Mouse (Mus musculus) lung, embryonic 16.5 days (tissue): ENCODE results near the gene Slc22a4. TPM values are rescaled to one million over a fixed set of nuclear protein-coding genes. Genes with fewer than 3 reads are reported as not detected.

Experiments
- ATAC-seq: fragments of 200-750 bp; cut with Nextera tagmentation; 2 replicates; pipeline ENCODE4 v1.8.0; 2017; ENCODE audit warnings: low read depth, mild to moderate bottlenecking, moderate library complexity
- H3K27ac ChIP-seq: fragments of 300-500 bp; sonication (generic); 2 replicates; pipeline ENCODE4 v1.5.1; 2014; ENCODE audit warnings: mild to moderate bottlenecking, control low read depth, low read length
- H3K27me3 ChIP-seq: fragments of 300-500 bp; sonication (generic); 2 replicates; pipeline ENCODE4 v1.6.1; 2014; ENCODE audit warnings: low read depth, low read length, mixed read lengths; ENCODE audit not compliant: control insufficient read depth, insufficient read depth
- H3K36me3 ChIP-seq: fragments of 300-500 bp; sonication (generic); 2 replicates; pipeline ENCODE4 v1.6.1; 2014; ENCODE audit warnings: low read length; ENCODE audit not compliant: control insufficient read depth, insufficient read depth
- H3K4me1 ChIP-seq: fragments of 300-500 bp; sonication (generic); replicated peaks from 2 replicates; pipeline ENCODE4 v1.6.1; 2014; ENCODE audit warnings: low read length, mixed read lengths; ENCODE audit not compliant: control insufficient read depth, insufficient read depth
- H3K4me2 ChIP-seq: fragments of 300-500 bp; sonication (generic); 2 replicates; pipeline ENCODE4 v1.6.1; 2014; ENCODE audit warnings: low read depth, low read length, control low read depth
- H3K4me3 ChIP-seq: fragments of 300-500 bp; sonication (generic); 2 replicates; pipeline ENCODE4 v1.5.1; 2014; ENCODE audit warnings: mild to moderate bottlenecking, low read length, control low read depth
- H3K9ac ChIP-seq: fragments of 300-500 bp; sonication (generic); 2 replicates; pipeline ENCODE4 v1.6.1; 2014; ENCODE audit warnings: low read length, control low read depth
- H3K9me3 ChIP-seq: fragments of 300-500 bp; sonication (generic); 2 replicates; pipeline ENCODE4 v1.6.1; 2016; ENCODE audit warnings: low read length; ENCODE audit not compliant: control insufficient read depth
- WGBS: fragments of 180-500 bp; shearing (Covaris S2); extraction: QIAGEN DNeasy Blood & Tissue Kit; methylation state at CpG from one replicate; pipeline ENCODE4 v1.1.7; 2014; 5-methylcytosine and 5-hydroxymethylcytosine counted together
- polyA plus RNA-seq: library from polyadenylated mRNA; unstranded; fragments of >200 nt; fragmentation: Nextera tagmentation; extraction: Ambion mirVana; gene quantifications from 2 replicates; pipeline ENCODE4 v1.2.1, GENCODE M21; 2015

The Slc22a4 gene
- polyA plus RNA-seq, 1 experiment from 2014 or later, result 0.63 TPM

GRCm38 (mm10) chr11:54066400-54066799, 38.5 kb upstream of the Slc22a4 start:
- Histone ChIP-seq H3K4me1 (peaks cover 28% of the 10 kb centered on the region), H3K9ac (no peak overlapping the region), H3K4me2 (no peak overlapping the region), H3K27ac (no peak overlapping the region), H3K27me3 (peaks cover 5% of the 10 kb centered on the region; the same call in 1 of the 2 replicates), H3K36me3 (no peaks in the 10 kb centered on the region), H3K9me3 (no peaks in the 10 kb centered on the region), H3K4me3 (no peak overlapping the region)
- no peak for ATAC-seq
- WGBS, result 62% methylated on average over 5 of the region's 5 CpGs

- peaks cover 28% of the 10 kb centered on the region for H3K4me1 ChIP-seq
- peaks cover 5% of the 10 kb centered on the region; the same call in 1 of the 2 replicates for H3K27me3 ChIP-seq
- ATAC-seq, result no peak
Measured at GRCm38 (mm10) chr11:54065915-54066178, 38.0 kb upstream of the Slc22a4 start.

GRCm38 (mm10) chr11:54065106-54065914, 37.4 kb upstream of the Slc22a4 start:
- H3K27me3 ChIP-seq, result peaks cover 5% of the 10 kb centered on the region; the same call in 1 of the 2 replicates
- H3K4me2 ChIP-seq, result no peak overlapping the region
- no peak overlapping the region for H3K9ac ChIP-seq
- H3K4me3 ChIP-seq, result no peak overlapping the region
- no peak overlapping the region for H3K27ac ChIP-seq
- WGBS, result 76% methylated on average over 12 of the region's 12 CpGs
- H3K9me3 ChIP-seq, result no peaks in the 10 kb centered on the region
- no peak for ATAC-seq
- peaks cover 32% of the 10 kb centered on the region for H3K4me1 ChIP-seq
- H3K36me3 ChIP-seq, result no peaks in the 10 kb centered on the region

More at GRCm38 (mm10) chr11:54065915-54066178, 38.0 kb upstream of the Slc22a4 start:
- Histone ChIP-seq H3K9ac (no peak overlapping the region), H3K4me2 (no peak overlapping the region), H3K9me3 (no peaks in the 10 kb centered on the region), H3K27ac (no peak overlapping the region), H3K4me3 (no peak overlapping the region), H3K36me3 (no peaks in the 10 kb centered on the region)
- whole genome bisulfite sequencing, result 74% methylated on average over 4 of the region's 4 CpGs

DNA sequence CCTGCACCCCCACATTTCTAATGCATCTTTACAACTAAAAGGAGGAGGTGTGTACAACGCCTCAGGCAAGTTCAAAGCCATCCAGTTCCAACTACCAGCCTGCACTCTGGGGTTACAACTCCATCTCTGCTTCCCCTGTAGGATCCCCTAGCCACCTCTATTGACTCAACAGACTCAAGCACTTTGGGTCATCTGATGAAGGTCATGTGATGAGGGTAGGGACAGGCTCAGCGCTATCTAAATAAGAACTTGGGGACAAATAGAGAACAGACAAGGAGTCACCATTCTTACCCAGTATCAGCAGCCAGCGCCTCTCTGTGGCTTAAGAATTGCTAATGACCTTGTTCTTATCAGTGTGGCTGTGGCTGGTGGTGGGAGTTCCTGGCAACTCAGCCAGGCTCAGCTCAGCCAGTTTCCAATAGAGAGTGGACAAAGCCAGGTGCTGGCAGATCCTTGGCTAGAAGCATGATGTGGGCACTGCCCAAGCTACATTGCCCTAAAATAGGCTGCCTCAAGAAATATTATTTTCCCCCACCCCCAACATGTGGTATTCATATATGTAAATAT, 36.6 kb upstream of the Slc22a4 start:
- no peak overlapping the region for H3K4me2 ChIP-seq
- H3K27me3 ChIP-seq, result peaks cover 5% of the 10 kb centered on the region; the same call in 1 of the 2 replicates
- no peak overlapping the region for H3K9ac ChIP-seq
- no peaks in the 10 kb centered on the region for H3K9me3 ChIP-seq
- ATAC-seq, result no peak
- 52% methylated on average over 3 of the region's 3 CpGs for WGBS
- no peak overlapping the region for H3K27ac ChIP-seq
- H3K4me3 ChIP-seq, result no peak overlapping the region
- no peaks in the 10 kb centered on the region for H3K36me3 ChIP-seq
- peaks cover 33% of the 10 kb centered on the region for H3K4me1 ChIP-seq

GRCm38 (mm10) chr11:54063472-54063775, 35.5 kb upstream of the Slc22a4 start:
- peaks cover 2% of the 10 kb centered on the region; the same call in 1 of the 2 replicates for H3K27me3 ChIP-seq
- no peak overlapping the region for H3K27ac ChIP-seq
- H3K9ac ChIP-seq, result no peak overlapping the region
- ATAC-seq, result no peak
- H3K9me3 ChIP-seq, result no peaks in the 10 kb centered on the region
- H3K4me1 ChIP-seq, result peaks cover 25% of the 10 kb centered on the region
- 72% methylated on average over 10 of the region's 10 CpGs for WGBS
- no peak overlapping the region for H3K4me2 ChIP-seq
- H3K36me3 ChIP-seq, result no peaks in the 10 kb centered on the region
- no peak overlapping the region for H3K4me3 ChIP-seq

DNA sequence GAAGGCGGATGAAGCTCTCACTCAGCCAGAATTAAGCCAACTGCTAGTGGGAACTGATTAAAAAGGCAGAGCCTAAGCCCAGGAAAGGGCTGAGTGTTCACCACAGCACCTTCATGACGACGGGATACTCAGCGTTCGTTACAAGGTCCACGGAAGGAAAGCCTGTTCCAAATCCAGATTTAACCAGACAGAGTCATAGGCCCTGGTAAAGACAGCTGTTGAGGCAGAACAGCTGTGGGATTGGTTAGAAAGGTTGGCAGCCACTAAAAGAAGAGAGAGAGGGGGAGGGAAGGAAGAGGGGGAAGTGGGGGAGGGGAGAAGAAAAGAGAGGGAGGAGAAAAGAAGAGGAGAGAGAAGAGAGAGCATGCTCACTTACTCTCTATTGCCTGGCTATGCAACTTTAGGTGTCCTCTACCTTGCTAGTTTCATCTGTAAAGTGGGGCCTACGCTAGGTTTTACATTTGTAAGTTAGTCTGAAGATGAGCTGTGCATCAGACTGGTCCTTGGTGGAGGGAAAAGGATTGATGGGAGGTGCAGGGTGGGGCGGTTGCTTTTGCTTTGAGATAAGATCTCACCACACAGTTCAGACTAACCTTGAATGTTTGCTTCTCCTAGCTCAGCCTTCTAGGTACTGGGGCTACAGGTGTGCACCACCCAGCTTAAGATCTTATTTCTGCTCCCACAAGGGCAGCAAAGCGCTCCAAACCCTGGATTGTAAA, 35.0 kb upstream of the Slc22a4 start:
- WGBS, result 57% methylated on average over 9 of the region's 9 CpGs
- Histone ChIP-seq H3K9me3 (no peaks in the 10 kb centered on the region), H3K4me3 (no peak overlapping the region), H3K27ac (no peak overlapping the region), H3K36me3 (no peaks in the 10 kb centered on the region), H3K4me2 (no peak overlapping the region), H3K4me1 (peaks cover 22% of the 10 kb centered on the region), H3K27me3 (no peaks in the 10 kb centered on the region; the same call in 1 of the 2 replicates), H3K9ac (no peak overlapping the region)
- no peak for ATAC-seq

- Histone ChIP-seq H3K4me1 (peaks cover 20% of the 10 kb centered on the region), H3K27me3 (no peaks in the 10 kb centered on the region), H3K9ac (no peak overlapping the region), H3K9me3 (no peaks in the 10 kb centered on the region), H3K4me2 (no peak overlapping the region), H3K4me3 (no peak overlapping the region), H3K36me3 (no peaks in the 10 kb centered on the region), H3K27ac (no peak overlapping the region)
- WGBS, result 61% methylated on average over 12 of the region's 12 CpGs
- no peak for ATAC-seq
Measured at GRCm38 (mm10) chr11:54062086-54062752, 34.3 kb upstream of the Slc22a4 start.

GRCm38 (mm10) chr11:54060316-54060715, 32.4 kb upstream of the Slc22a4 start:
- H3K27ac ChIP-seq, result no peak overlapping the region
- no peaks in the 10 kb centered on the region for H3K9me3 ChIP-seq
- no peaks in the 10 kb centered on the region for H3K36me3 ChIP-seq
- H3K4me2 ChIP-seq, result no peak overlapping the region
- H3K4me1 ChIP-seq, result peaks cover 12% of the 10 kb centered on the region
- 28% methylated on average over 9 of the region's 9 CpGs for WGBS
- peak; percentile 32; the same call in 1 of the 2 replicates for ATAC-seq
- H3K27me3 ChIP-seq, result no peaks in the 10 kb centered on the region
- H3K4me3 ChIP-seq, result no peak overlapping the region
- H3K9ac ChIP-seq, result no peak overlapping the region

GRCm38 (mm10) chr11:54059526-54059925, 31.6 kb upstream of the Slc22a4 start:
- peaks cover 12% of the 10 kb centered on the region for H3K4me1 ChIP-seq
- WGBS, result 44% methylated on average over 1 of the region's 1 CpGs
- no peak for ATAC-seq

More at GRCm38 (mm10) chr11:54059526-54059925, 31.6 kb upstream of the Slc22a4 start:
- H3K9ac ChIP-seq, result no peak overlapping the region
- H3K9me3 ChIP-seq, result no peaks in the 10 kb centered on the region
- H3K27me3 ChIP-seq, result no peaks in the 10 kb centered on the region
- H3K27ac ChIP-seq, result no peak overlapping the region
- H3K4me3 ChIP-seq, result no peak overlapping the region
- H3K36me3 ChIP-seq, result no peaks in the 10 kb centered on the region
- no peak overlapping the region for H3K4me2 ChIP-seq
